Mouse (Mus musculus): ENCODE measurements around the gene Syne1. TPM values are rescaled to one million over a fixed set of nuclear protein-coding genes. Genes with fewer than 3 reads are reported as not detected.
A peak's percentile ranks its signal among the peaks of the same experiment; 100 is the strongest.

The Syne1 gene
- polyA plus RNA-seq, 1 experiment, result 38.7 TPM

DNA sequence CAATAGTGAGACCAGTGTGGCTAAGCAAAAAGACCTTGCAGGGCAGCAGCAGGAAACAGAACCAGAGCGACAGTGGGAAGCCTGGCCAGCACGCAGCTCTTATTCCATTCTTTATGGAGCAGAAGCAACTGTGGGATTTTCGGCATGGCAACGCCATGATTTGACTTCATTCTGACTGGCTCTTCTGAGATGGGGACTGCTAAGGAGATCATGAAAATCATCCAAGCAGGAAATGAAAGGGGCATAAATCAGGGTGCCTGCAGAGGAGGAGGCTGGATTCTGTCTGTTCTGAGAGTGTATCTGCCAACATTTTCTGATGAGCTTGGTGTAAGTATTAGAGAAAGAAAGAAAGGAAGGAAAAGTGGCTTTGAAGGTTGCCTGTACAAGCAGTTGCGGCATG, 435.1 kb downstream of the Syne1 start:
- no peak overlapping the region for H3K4me3 ChIP-seq (ENCODE audit: insufficient read depth, low read length)
- no peak overlapping the region for H3K27ac ChIP-seq (ENCODE audit: insufficient read depth, low read length)
- H3K4me1 ChIP-seq (ENCODE audit: control insufficient read depth, insufficient read depth, low read length), result no peaks in the 10 kb centered on the region
- TF ChIP-seq CTCF (IDR thresholded peaks at IDR 0.05; ENCODE audit: borderline replicate concordance, insufficient read depth, low read length), result no peak
- no peak for TF ChIP-seq POLR2A (IDR thresholded peaks at IDR 0.05; ENCODE audit: low read depth, low read length)

GRCm38 (mm10) chr10:5110773-5111172, 440.5 kb downstream of the Syne1 start:
- Histone ChIP-seq H3K4me3 (ENCODE audit: insufficient read depth, low read length) (no peak overlapping the region), H3K27ac (ENCODE audit: insufficient read depth, low read length) (peak overlapping the region; percentile 62)
- TF ChIP-seq CTCF (IDR thresholded peaks at IDR 0.05; ENCODE audit: borderline replicate concordance, insufficient read depth, low read length), result no peak
- no peak for TF ChIP-seq POLR2A (IDR thresholded peaks at IDR 0.05; ENCODE audit: low read depth, low read length)

GRCm38 (mm10) chr10:5097754-5098137, 453.5 kb downstream of the Syne1 start:
- no peak overlapping the region for H3K27ac ChIP-seq (ENCODE audit: insufficient read depth, low read length)

More at GRCm38 (mm10) chr10:5110773-5111172, 440.5 kb downstream of the Syne1 start:
- peaks cover 5% of the 10 kb centered on the region; the same call in 1 of the 2 replicates for H3K4me1 ChIP-seq (ENCODE audit: control insufficient read depth, insufficient read depth, low read length)

GRCm38 (mm10) chr10:5096996-5097753, 454.1 kb downstream of the Syne1 start:
- H3K4me3 ChIP-seq (ENCODE audit: insufficient read depth, low read length), result no peak overlapping the region
- H3K4me1 ChIP-seq (ENCODE audit: control insufficient read depth, insufficient read depth, low read length), result no peaks in the 10 kb centered on the region
- TF ChIP-seq CTCF (IDR thresholded peaks at IDR 0.05; ENCODE audit: borderline replicate concordance, insufficient read depth, low read length) (no peak), POLR2A (IDR thresholded peaks at IDR 0.05; ENCODE audit: low read depth, low read length) (no peak)
- no peak overlapping the region; the same call in 1 of the 2 replicates for H3K27ac ChIP-seq (ENCODE audit: insufficient read depth, low read length)

More at GRCm38 (mm10) chr10:5097754-5098137, 453.5 kb downstream of the Syne1 start:
- no peaks in the 10 kb centered on the region for H3K4me1 ChIP-seq (ENCODE audit: control insufficient read depth, insufficient read depth, low read length)
- TF ChIP-seq CTCF (IDR thresholded peaks at IDR 0.05; ENCODE audit: borderline replicate concordance, insufficient read depth, low read length), result no peak
- TF ChIP-seq POLR2A (IDR thresholded peaks at IDR 0.05; ENCODE audit: low read depth, low read length), result no peak
- no peak overlapping the region for H3K4me3 ChIP-seq (ENCODE audit: insufficient read depth, low read length)

GRCm38 (mm10) chr10:5089133-5089532, 462.1 kb downstream of the Syne1 start:
- Histone ChIP-seq H3K4me3 (ENCODE audit: insufficient read depth, low read length) (no peak overlapping the region), H3K27ac (ENCODE audit: insufficient read depth, low read length) (no peak overlapping the region), H3K4me1 (ENCODE audit: control insufficient read depth, insufficient read depth, low read length) (peaks cover 7% of the 10 kb centered on the region)
- TF ChIP-seq CTCF (IDR thresholded peaks at IDR 0.05; ENCODE audit: borderline replicate concordance, insufficient read depth, low read length), result no peak
- TF ChIP-seq POLR2A (IDR thresholded peaks at IDR 0.05; ENCODE audit: low read depth, low read length), result no peak

DNA sequence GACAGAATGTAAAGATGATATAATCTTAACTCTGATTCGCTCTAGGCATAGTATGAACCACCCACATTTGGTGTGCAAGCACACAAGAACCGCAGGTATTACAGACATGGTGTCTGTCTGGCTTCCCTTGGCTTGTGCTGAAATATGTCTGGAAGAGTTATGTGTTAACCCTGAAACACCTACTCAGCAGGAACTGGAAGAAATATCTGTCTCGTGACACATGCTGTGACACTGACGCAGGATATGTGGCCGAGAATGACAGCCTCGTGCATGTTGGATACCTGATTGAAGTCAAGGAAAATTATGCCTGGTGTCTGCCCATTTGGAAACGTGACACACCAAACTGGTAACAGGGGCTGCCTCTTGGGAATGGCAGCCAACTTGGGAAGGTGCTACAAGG, 463.9 kb downstream of the Syne1 start:
- TF ChIP-seq POLR2A (IDR thresholded peaks at IDR 0.05; ENCODE audit: low read depth, low read length) (no peak), CTCF (IDR thresholded peaks at IDR 0.05; ENCODE audit: borderline replicate concordance, insufficient read depth, low read length) (no peak)
- no peak overlapping the region for H3K4me3 ChIP-seq (ENCODE audit: insufficient read depth, low read length)
- no peak overlapping the region; the same call in 1 of the 2 replicates for H3K27ac ChIP-seq (ENCODE audit: insufficient read depth, low read length)

DNA sequence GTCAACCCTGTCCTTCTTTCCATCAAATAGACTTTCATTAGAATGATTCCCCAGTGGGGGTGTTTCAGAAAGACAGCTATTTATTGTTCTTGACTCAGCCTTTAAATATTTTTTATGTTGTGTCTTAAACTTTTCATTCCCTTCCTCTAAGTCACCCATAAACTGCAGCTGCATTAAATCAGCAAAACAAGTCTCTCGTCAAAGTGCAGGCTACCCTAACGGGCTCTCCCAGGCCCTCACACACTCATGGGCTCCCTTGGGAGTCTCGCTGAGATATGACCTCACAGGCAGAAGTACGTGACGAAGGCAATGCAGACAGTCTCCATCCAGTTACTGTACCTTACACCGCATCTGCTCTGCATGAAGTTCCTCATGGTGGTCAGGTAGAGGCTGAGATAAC, 465.0 kb downstream of the Syne1 start:
- TF ChIP-seq CTCF (IDR thresholded peaks at IDR 0.05; ENCODE audit: borderline replicate concordance, insufficient read depth, low read length) (no peak), POLR2A (IDR thresholded peaks at IDR 0.05; ENCODE audit: low read depth, low read length) (no peak)
- no peak overlapping the region for H3K4me3 ChIP-seq (ENCODE audit: insufficient read depth, low read length)
- peak overlapping the region; percentile 94 for H3K27ac ChIP-seq (ENCODE audit: insufficient read depth, low read length)
- peaks cover 7% of the 10 kb centered on the region for H3K4me1 ChIP-seq (ENCODE audit: control insufficient read depth, insufficient read depth, low read length)

More for the DNA sequence above, 463.9 kb downstream of the Syne1 start:
- H3K4me1 ChIP-seq (ENCODE audit: control insufficient read depth, insufficient read depth, low read length), result peaks cover 7% of the 10 kb centered on the region

DNA sequence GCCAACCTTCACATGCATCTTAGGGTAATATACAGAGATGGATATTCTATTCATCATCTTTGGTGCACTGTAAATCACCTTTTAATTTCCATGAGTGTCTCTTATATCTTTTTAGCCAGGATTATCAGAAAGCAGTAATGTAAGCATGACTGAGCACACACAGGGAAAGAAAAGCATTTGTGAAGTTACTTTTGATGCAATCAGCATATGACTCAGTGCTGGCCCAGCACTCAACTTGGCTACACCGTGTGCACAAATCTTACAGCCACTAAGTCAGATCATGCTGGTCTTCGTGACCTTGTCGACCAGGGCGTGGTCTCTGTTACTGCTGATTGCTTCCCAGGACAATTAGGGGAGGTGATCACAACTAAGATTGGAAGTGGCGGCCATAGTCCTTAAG, 465.5 kb downstream of the Syne1 start:
- Histone ChIP-seq H3K27ac (ENCODE audit: insufficient read depth, low read length) (peak overlapping the region; percentile 94), H3K4me1 (ENCODE audit: control insufficient read depth, insufficient read depth, low read length) (peaks cover 7% of the 10 kb centered on the region), H3K4me3 (ENCODE audit: insufficient read depth, low read length) (no peak overlapping the region)
- TF ChIP-seq POLR2A (IDR thresholded peaks at IDR 0.05; ENCODE audit: low read depth, low read length) (no peak), CTCF (IDR thresholded peaks at IDR 0.05; ENCODE audit: borderline replicate concordance, insufficient read depth, low read length) (no peak)

DNA sequence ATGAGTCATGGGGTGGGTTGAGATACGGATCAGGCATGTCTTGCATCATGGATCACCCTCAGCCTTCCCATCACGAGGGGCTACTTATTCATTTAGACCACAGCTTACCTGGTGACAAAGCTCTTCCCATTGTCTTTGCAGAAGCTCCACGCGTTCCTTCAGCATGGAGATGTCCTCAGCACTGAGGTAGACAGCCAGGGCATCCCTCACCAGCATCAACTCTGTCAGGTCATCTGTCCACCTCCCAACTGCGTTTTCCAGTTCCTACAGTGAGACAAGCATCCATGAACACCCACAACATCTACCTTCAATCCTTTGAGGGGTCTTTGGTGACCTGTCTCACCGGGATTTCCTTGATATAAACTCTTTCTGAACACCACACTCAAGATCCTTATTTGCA, 467.6 kb downstream of the Syne1 start:
- Histone ChIP-seq H3K27ac (ENCODE audit: insufficient read depth, low read length) (no peak overlapping the region), H3K4me3 (ENCODE audit: insufficient read depth, low read length) (no peak overlapping the region), H3K4me1 (ENCODE audit: control insufficient read depth, insufficient read depth, low read length) (peaks cover 9% of the 10 kb centered on the region)
- TF ChIP-seq POLR2A (IDR thresholded peaks at IDR 0.05; ENCODE audit: low read depth, low read length) (no peak), CTCF (IDR thresholded peaks at IDR 0.05; ENCODE audit: borderline replicate concordance, insufficient read depth, low read length) (no peak)

GRCm38 (mm10) chr10:5079945-5080468, 471.3 kb downstream of the Syne1 start:
- TF ChIP-seq CTCF (IDR thresholded peaks at IDR 0.05; ENCODE audit: borderline replicate concordance, insufficient read depth, low read length) (no peak), POLR2A (IDR thresholded peaks at IDR 0.05; ENCODE audit: low read depth, low read length) (no peak)
- H3K27ac ChIP-seq (ENCODE audit: insufficient read depth, low read length), result no peak overlapping the region
- H3K4me3 ChIP-seq (ENCODE audit: insufficient read depth, low read length), result no peak overlapping the region
- peaks cover 5% of the 10 kb centered on the region; the same call in 1 of the 2 replicates for H3K4me1 ChIP-seq (ENCODE audit: control insufficient read depth, insufficient read depth, low read length)
